Mouse (Mus musculus) limb, embryonic 15.5 days (tissue): ENCODE measurements around the gene St14. TPM values are rescaled to one million over a fixed set of nuclear protein-coding genes. Genes with fewer than 3 reads are reported as not detected.
"Not testable (repeated sequence)": the region's sequence is repeated elsewhere in the genome, so short reads cannot be mapped to it uniquely, and the experiment has no call there.

Experiments
- ATAC-seq: fragments of 200-750 bp; cut with Nextera tagmentation; 2 replicates; pipeline ENCODE4 v1.8.0; 2017; ENCODE audit warnings: low read depth, moderate TSS enrichment; ENCODE audit not compliant: insufficient number of reproducible peaks, low FRiP score, low TSS enrichment
- H3K27ac ChIP-seq: fragments of 300-500 bp; sonication (generic); 2 replicates; pipeline ENCODE4 v1.5.1; 2015; ENCODE audit warnings: moderate library complexity, mild to moderate bottlenecking, inconsistent platforms
- H3K27me3 ChIP-seq: fragments of 300-500 bp; sonication (generic); 2 replicates; pipeline ENCODE4 v1.6.1; 2015; ENCODE audit warnings: inconsistent platforms
- H3K36me3 ChIP-seq: fragments of 300-500 bp; sonication (generic); 2 replicates; pipeline ENCODE4 v1.6.1; 2015; ENCODE audit warnings: inconsistent platforms
- H3K4me1 ChIP-seq: fragments of 300-500 bp; sonication (generic); 2 replicates; pipeline ENCODE4 v1.6.1; 2015; ENCODE audit warnings: inconsistent platforms
- H3K4me2 ChIP-seq: fragments of 300-500 bp; sonication (generic); 2 replicates; pipeline ENCODE4 v1.6.1; 2015; ENCODE audit warnings: mild to moderate bottlenecking, inconsistent platforms
- H3K4me3 ChIP-seq: fragments of 300-500 bp; sonication (generic); 2 replicates; pipeline ENCODE4 v1.5.1; 2015; ENCODE audit warnings: mild to moderate bottlenecking, inconsistent platforms
- H3K9ac ChIP-seq: fragments of 300-500 bp; sonication (generic); 2 replicates; pipeline ENCODE4 v1.6.1; 2015; ENCODE audit warnings: inconsistent platforms
- H3K9me3 ChIP-seq: fragments of 300-500 bp; sonication (generic); 2 replicates; pipeline ENCODE4 v1.6.1; 2016; ENCODE audit warnings: inconsistent platforms
- WGBS: fragments of 180-500 bp; shearing (Covaris S2); methylation state at CpG from one replicate; pipeline ENCODE4 v1.1.7; 2015; 5-methylcytosine and 5-hydroxymethylcytosine counted together
- polyA plus RNA-seq: library from polyadenylated mRNA; unstranded; fragments of >200 nt; fragmentation: Nextera tagmentation; extraction: Ambion mirVana; gene quantifications from 2 replicates; pipeline ENCODE4 v1.2.1, GENCODE M21; 2015

Gene St14
- polyA plus RNA-seq: 20.5 and 21.8 TPM in 2 replicates

GRCm38 (mm10) chr9:31131205-31131968 lies at the start of gene St14:
Gene St14 (minus strand): TSS chr9:31131853.
- H3K4me2 ChIP-seq: peak within 1 kb of the TSS; percentile 86
- H3K27me3 ChIP-seq: peaks cover 56% of the 10 kb centered on the region
- no peaks in the 10 kb centered on the region for H3K36me3 ChIP-seq
- no peaks in the 10 kb centered on the region for H3K9me3 ChIP-seq
- peak within 1 kb of the TSS; percentile 18; the same call in 1 of the 2 replicates for H3K9ac ChIP-seq
- under 1% methylated on average over 72 of the region's 74 CpGs for WGBS
- H3K4me1 ChIP-seq: peaks cover 19% of the 10 kb centered on the region
- no peak within 1 kb of the TSS for H3K27ac ChIP-seq
- peak within 1 kb of the TSS; percentile 50 for H3K4me3 ChIP-seq
- no peak for ATAC-seq

GRCm38 (mm10) chr9:31177692-31178091 lies 46.0 kb upstream of the St14 start:
- no peaks in the 10 kb centered on the region for H3K27me3 ChIP-seq
- ATAC-seq: no peak
- H3K4me1 ChIP-seq: peaks cover 26% of the 10 kb centered on the region
- no peak overlapping the region for H3K9ac ChIP-seq
- no peak overlapping the region for H3K27ac ChIP-seq
- H3K4me3 ChIP-seq: no peak overlapping the region
- 80% methylated on average over 6 of the region's 6 CpGs for WGBS
- no peak overlapping the region for H3K4me2 ChIP-seq
- no peaks in the 10 kb centered on the region for H3K9me3 ChIP-seq
- 0 out of 2 replicates have a peak, but pooled peaks cover 7% of the 10 kb centered on the region for H3K36me3 ChIP-seq

GRCm38 (mm10) chr9:31176379-31177130 lies 44.9 kb upstream of the St14 start:
- WGBS: 74% methylated on average over 8 of the region's 8 CpGs
- no peak overlapping the region for H3K4me3 ChIP-seq
- H3K4me2 ChIP-seq: no peak overlapping the region
- H3K9me3 ChIP-seq: no peaks in the 10 kb centered on the region
- no peak for ATAC-seq
- peak overlapping the region; percentile 33; the same call in 1 of the 2 replicates for H3K27ac ChIP-seq
- H3K9ac ChIP-seq: no peak overlapping the region
- H3K36me3 ChIP-seq: 0 out of 2 replicates have a peak, but pooled peaks cover 10% of the 10 kb centered on the region
- no peaks in the 10 kb centered on the region for H3K27me3 ChIP-seq
- H3K4me1 ChIP-seq: peaks cover 19% of the 10 kb centered on the region; the same call in 1 of the 2 replicates

GRCm38 (mm10) chr9:31175978-31176377 lies 44.3 kb upstream of the St14 start:
- Histone ChIP-seq H3K27ac (peak overlapping the region; percentile 33; the same call in 1 of the 2 replicates), H3K4me3 (no peak overlapping the region), H3K9me3 (no peaks in the 10 kb centered on the region), H3K4me2 (no peak overlapping the region), H3K36me3 (0 out of 2 replicates have a peak, but pooled peaks cover 16% of the 10 kb centered on the region), H3K27me3 (no peaks in the 10 kb centered on the region), H3K9ac (no peak overlapping the region), H3K4me1 (peaks cover 14% of the 10 kb centered on the region; the same call in 1 of the 2 replicates)
- WGBS: 54% methylated on average over 3 of the region's 3 CpGs
- ATAC-seq: no peak

- Histone ChIP-seq H3K9ac (no peak overlapping the region), H3K4me1 (peaks cover 14% of the 10 kb centered on the region; the same call in 1 of the 2 replicates), H3K4me3 (no peak overlapping the region), H3K36me3 (0 out of 2 replicates have a peak, but pooled peaks cover 16% of the 10 kb centered on the region), H3K27me3 (no peaks in the 10 kb centered on the region), H3K4me2 (no peak overlapping the region), H3K27ac (no peak overlapping the region), H3K9me3 (no peaks in the 10 kb centered on the region)
- no peak for ATAC-seq
- WGBS: 93% methylated on average over 6 of the region's 6 CpGs
Observed at GRCm38 (mm10) chr9:31175346-31175745, 43.7 kb upstream of the St14 start.

- no peak overlapping the region for H3K4me2 ChIP-seq
- H3K36me3 ChIP-seq: peaks cover 48% of the 10 kb centered on the region
- 88% methylated on average over 22 of the region's 22 CpGs for WGBS
- H3K27ac ChIP-seq: no peak overlapping the region
- H3K9me3 ChIP-seq: no peaks in the 10 kb centered on the region
- no peaks in the 10 kb centered on the region for H3K27me3 ChIP-seq
- no peak for ATAC-seq
- H3K4me3 ChIP-seq: no peak overlapping the region
- H3K4me1 ChIP-seq: no peaks in the 10 kb centered on the region
- no peak overlapping the region for H3K9ac ChIP-seq
Observed at GRCm38 (mm10) chr9:31168356-31169093, 36.9 kb upstream of the St14 start.

- Histone ChIP-seq H3K4me1 (no peaks in the 10 kb centered on the region), H3K27ac (no peak overlapping the region), H3K27me3 (no peaks in the 10 kb centered on the region), H3K4me2 (no peak overlapping the region), H3K36me3 (peaks cover 55% of the 10 kb centered on the region), H3K4me3 (no peak overlapping the region), H3K9me3 (no peaks in the 10 kb centered on the region), H3K9ac (no peak overlapping the region)
- no peak for ATAC-seq
- WGBS: 96% methylated on average over 13 of the region's 13 CpGs
Observed at GRCm38 (mm10) chr9:31167305-31167704, 35.7 kb upstream of the St14 start.

GRCm38 (mm10) chr9:31165505-31165904 lies 33.9 kb upstream of the St14 start:
- H3K4me2 ChIP-seq, H3K27me3 ChIP-seq, H3K27ac ChIP-seq, ATAC-seq, H3K4me3 ChIP-seq, H3K9me3 ChIP-seq, H3K9ac ChIP-seq, H3K4me1 ChIP-seq: not testable (repeated sequence)
- peaks cover 63% of the 10 kb centered on the region for H3K36me3 ChIP-seq
- WGBS: 86% methylated on average over 3 of the region's 3 CpGs

GRCm38 (mm10) chr9:31163327-31163726 lies 31.7 kb upstream of the St14 start:
- ATAC-seq: no peak
- Histone ChIP-seq H3K9me3 (no peaks in the 10 kb centered on the region), H3K4me1 (no peaks in the 10 kb centered on the region), H3K4me2 (no peak overlapping the region), H3K27ac (no peak overlapping the region), H3K4me3 (no peak overlapping the region), H3K27me3 (no peaks in the 10 kb centered on the region), H3K9ac (no peak overlapping the region), H3K36me3 (peaks cover 63% of the 10 kb centered on the region)
- WGBS: 94% methylated on average over 1 of the region's 1 CpGs

- no peak for ATAC-seq
- Histone ChIP-seq H3K9ac (no peak overlapping the region), H3K4me1 (no peaks in the 10 kb centered on the region), H3K9me3 (no peaks in the 10 kb centered on the region), H3K4me3 (no peak overlapping the region), H3K36me3 (peaks cover 63% of the 10 kb centered on the region), H3K27me3 (no peaks in the 10 kb centered on the region), H3K27ac (no peak overlapping the region), H3K4me2 (no peak overlapping the region)
- WGBS: 53% methylated on average over 1 of the region's 1 CpGs
Observed at GRCm38 (mm10) chr9:31162911-31163310, 31.3 kb upstream of the St14 start.

- Histone ChIP-seq H3K4me3 (no peak overlapping the region), H3K27me3 (no peaks in the 10 kb centered on the region), H3K4me1 (no peaks in the 10 kb centered on the region), H3K36me3 (peaks cover 77% of the 10 kb centered on the region), H3K9ac (no peak overlapping the region), H3K4me2 (no peak overlapping the region), H3K27ac (no peak overlapping the region), H3K9me3 (no peaks in the 10 kb centered on the region)
- 78% methylated on average over 4 of the region's 4 CpGs for WGBS
- ATAC-seq: no peak
Observed at GRCm38 (mm10) chr9:31159910-31160309, 28.3 kb upstream of the St14 start.
